Mouse (Mus musculus): ENCODE measurements around the gene 5530400C23Rik. TPM values are rescaled to one million over a fixed set of nuclear protein-coding genes. Genes with fewer than 3 reads are reported as not detected.
"Not testable (repeated sequence)": the region's sequence is repeated elsewhere in the genome, so short reads cannot be mapped to it uniquely, and the experiment has no call there.

The 5530400C23Rik gene
- total RNA-seq (2014; fragmentation: Nextera tagmentation) (not detected in 2 replicates), total RNA-seq (2017) (not detected in 2 replicates)

- not testable (repeated sequence) for ATAC-seq (replicated peaks; ENCODE audit: low FRiP score, low TSS enrichment, poor library complexity, severe bottlenecking)
These were observed at the start of gene 5530400C23Rik for GRCm38 (mm10) chr6:133291916-133292315. TSS of gene 5530400C23Rik (plus strand) at chr6:133292216.

GRCm38 (mm10) chr6:133305952-133306715 lies 14.1 kb downstream of the 5530400C23Rik start:
- ATAC-seq (replicated peaks; ENCODE audit: low FRiP score, low TSS enrichment, poor library complexity, severe bottlenecking) = no peak

GRCm38 (mm10) chr6:133313896-133314295 lies 21.9 kb downstream of the 5530400C23Rik start:
- ATAC-seq (replicated peaks; ENCODE audit: low FRiP score, low TSS enrichment, poor library complexity, severe bottlenecking) = not testable (repeated sequence)

GRCm38 (mm10) chr6:133338535-133338934 lies 46.5 kb downstream of the 5530400C23Rik start:
- no peak for ATAC-seq (replicated peaks; ENCODE audit: low FRiP score, low TSS enrichment, poor library complexity, severe bottlenecking)

DNA sequence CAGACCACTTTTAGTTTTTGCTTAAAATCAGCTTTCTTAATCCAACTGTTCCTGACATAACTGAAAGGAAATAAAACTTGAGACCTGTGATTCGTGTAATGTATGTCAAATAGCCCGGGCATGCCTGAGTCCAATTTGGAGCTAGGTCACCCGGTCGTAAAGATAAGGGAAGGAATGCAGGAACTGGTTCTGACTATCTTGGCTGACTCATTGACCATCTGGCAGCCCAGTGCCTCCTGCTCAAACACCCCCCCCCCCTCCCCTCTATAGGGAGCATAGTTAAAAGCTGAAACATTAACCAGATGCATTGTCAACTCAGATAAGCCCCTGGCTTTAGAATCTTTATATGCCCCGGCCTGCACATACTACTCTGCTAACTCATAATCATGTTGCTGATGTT lies 49.7 kb downstream of the 5530400C23Rik start:
- not testable (repeated sequence) for ATAC-seq (replicated peaks; ENCODE audit: low FRiP score, low TSS enrichment, poor library complexity, severe bottlenecking)

Other genes starting within 250 kb of the 5530400C23Rik start
- gene Tas2r140, start 236.4 kb upstream of the 5530400C23Rik start, total RNA-seq (2014; fragmentation: Nextera tagmentation) = not detected in 2 replicates
- gene Tas2r140, start 236.4 kb upstream of the 5530400C23Rik start, total RNA-seq (2017) = not detected in 2 replicates
- gene Smim10l1, start 187.3 kb upstream of the 5530400C23Rik start, total RNA-seq (2014; fragmentation: Nextera tagmentation) = 31.3 and 32.7 TPM in 2 replicates
- 88.6 and 135 TPM in 2 replicates for gene Smim10l1, start 187.3 kb upstream of the 5530400C23Rik start, total RNA-seq (2017)

All from megakaryocyte-erythroid progenitor cell, adult 5-6 weeks (primary cell).